Mouse (Mus musculus) layer of hippocampus, postnatal 25 days (tissue): ENCODE measurements around the gene Ftsj3. TPM values are rescaled to one million over a fixed set of nuclear protein-coding genes. Genes with fewer than 3 reads are reported as not detected.

ENCODE experiments used
- DNase-seq, 2 experiments: peaks; one replicate each; pipeline ENCODE4 v3.0.0; 2022; ENCODE audit warnings: mixed read lengths in 2 of 2, low spot score in 1 of 2; ENCODE audit errors: extremely low spot score in 1 of 2
- total RNA-seq, 2 experiments: library from RNA; stranded (reverse); gene quantifications; 2 replicates each; pipeline ENCODE4 v1.2.3; 2021

The Ftsj3 gene
- total RNA-seq: 10 to 100 TPM; 29.9 to 32.8 TPM

GRCm38 (mm10) chr11:106255685-106256451 lies at the start of gene Ftsj3, which contains the start of gene Psmc5:
TSS of gene Ftsj3 (minus strand) at chr11:106256079.
TSS of gene Psmc5 (plus strand) at chr11:106256154.
- peak; percentile 97 for DNase-seq

- DNase-seq: no peak
These were observed 49.6 kb upstream of the Ftsj3 start for GRCm38 (mm10) chr11:106305348-106306064.

- peak in 1 of 2 experiments; percentile 70 for DNase-seq
These were observed 46.8 kb upstream of the Ftsj3 start for GRCm38 (mm10) chr11:106302634-106303033.

- no peak for DNase-seq
These were observed 45.9 kb upstream of the Ftsj3 start, which contains the start of gene Gh for GRCm38 (mm10) chr11:106301765-106302164. TSS of gene Gh (minus strand) at chr11:106301865.

- no peak for DNase-seq
These were observed 36.0 kb upstream of the Ftsj3 start for GRCm38 (mm10) chr11:106291861-106292260.

- DNase-seq: no peak
These were observed 34.5 kb upstream of the Ftsj3 start for GRCm38 (mm10) chr11:106290376-106290775.

- DNase-seq: no peak
These were observed 33.5 kb upstream of the Ftsj3 start for GRCm38 (mm10) chr11:106289369-106289768.

GRCm38 (mm10) chr11:106286987-106287386 lies 31.1 kb upstream of the Ftsj3 start:
- DNase-seq: no peak

GRCm38 (mm10) chr11:106286206-106286605 lies 30.3 kb upstream of the Ftsj3 start:
- no peak for DNase-seq

- no peak for DNase-seq
These were observed 28.2 kb upstream of the Ftsj3 start for GRCm38 (mm10) chr11:106284126-106284525.

GRCm38 (mm10) chr11:106283371-106283770 lies 27.5 kb upstream of the Ftsj3 start:
- DNase-seq: no peak

GRCm38 (mm10) chr11:106282452-106282851 lies 26.6 kb upstream of the Ftsj3 start:
- DNase-seq: no peak

- DNase-seq: peak; percentile 90 to 98
These were observed 20.6 kb upstream of the Ftsj3 start, which contains the start of gene Tcam1 for GRCm38 (mm10) chr11:106276454-106276853. TSS of gene Tcam1 (plus strand) at chr11:106276672.

- DNase-seq: no peak
These were observed 19.1 kb upstream of the Ftsj3 start for GRCm38 (mm10) chr11:106274971-106275411.

- DNase-seq: no peak
These were observed 18.5 kb upstream of the Ftsj3 start for GRCm38 (mm10) chr11:106274374-106274773.

GRCm38 (mm10) chr11:106273811-106274210 lies 17.9 kb upstream of the Ftsj3 start:
- DNase-seq: no peak

- no peak for DNase-seq
These were observed 17.4 kb upstream of the Ftsj3 start for GRCm38 (mm10) chr11:106273311-106273684.

GRCm38 (mm10) chr11:106272644-106273310 lies 16.9 kb upstream of the Ftsj3 start, which contains the start of gene Smarcd2:
TSS of gene Smarcd2 (minus strand) at chr11:106272972.
- peak; percentile 92 to 94 for DNase-seq

- DNase-seq: no peak
These were observed 16.1 kb upstream of the Ftsj3 start for GRCm38 (mm10) chr11:106271794-106272643.
